Mouse (Mus musculus) MEL (cell line): Measurements from ENCODE around the gene Cyp4f17.
A peak's percentile ranks its signal among the peaks of the same experiment; 100 is the strongest.

Experiments used
- BHLHE40 ChIP-seq: IDR thresholded peaks from 2 replicates; pipeline ENCODE4 v1.6.1; 2012; ENCODE audit warnings: low read depth, mild to moderate bottlenecking, inconsistent platforms, low read length, improper control_type of control experiment, borderline replicate concordance
- CTCF ChIP-seq, 3 experiments: IDR thresholded peaks in 2 of 3; conservative IDR thresholded peaks in 1 of 3; 2 replicates each; pipeline ENCODE4 v1.5.1; 2011 to 2012; ENCODE audit warnings: low read length in 3 of 3, low read depth in 2 of 3, mild to moderate bottlenecking in 2 of 3, improper control_type of control experiment in 1 of 3, inconsistent platforms in 1 of 3, mixed read lengths in 1 of 3, moderate library complexity in 1 of 3; ENCODE audit not compliant: control insufficient read depth in 1 of 3, insufficient read depth in 1 of 3, poor library complexity in 1 of 3, severe bottlenecking in 1 of 3
- ELF1 ChIP-seq: IDR thresholded peaks from 2 replicates; pipeline ENCODE4 v1.6.1; 2014; ENCODE audit warnings: low read depth, mild to moderate bottlenecking, inconsistent platforms, low read length, improper control_type of control experiment, moderate library complexity
- EP300 ChIP-seq, 2 experiments: IDR thresholded peaks; 2 replicates each; pipeline ENCODE4 v1.6.1; 2011; ENCODE audit warnings: improper control_type of control experiment in 2 of 2, low read length in 2 of 2, low read depth in 1 of 2, mild to moderate bottlenecking in 1 of 2
- HCFC1 ChIP-seq: IDR thresholded peaks from 2 replicates; pipeline ENCODE4 v1.6.1; 2012; ENCODE audit warnings: low read depth, mild to moderate bottlenecking, inconsistent platforms, low read length, improper control_type of control experiment, moderate library complexity
- POLR2A ChIP-seq, 2 experiments: IDR thresholded peaks; 2 replicates each; pipeline ENCODE4 v1.6.1; 2011 to 2012; ENCODE audit warnings: low read length in 2 of 2, mild to moderate bottlenecking in 2 of 2, control low read depth in 1 of 2, improper control_type of control experiment in 1 of 2, low read depth in 1 of 2, moderate library complexity in 1 of 2; ENCODE audit not compliant: control insufficient read depth in 1 of 2, insufficient read depth in 1 of 2, poor library complexity in 1 of 2
- RAD21 ChIP-seq: IDR thresholded peaks from 2 replicates; pipeline ENCODE4 v1.6.1; 2011; ENCODE audit warnings: mild to moderate bottlenecking, low read depth, low read length, improper control_type of control experiment
- SMC3 ChIP-seq: IDR thresholded peaks from 2 replicates; pipeline ENCODE4 v1.6.1; 2011; ENCODE audit warnings: low read depth, low read length, improper control_type of control experiment
- USF2 ChIP-seq, 2 experiments: IDR thresholded peaks; 2 replicates each; pipeline ENCODE4 v1.6.1; 2011 to 2012; ENCODE audit warnings: improper control_type of control experiment in 2 of 2, low read length in 2 of 2, borderline replicate concordance in 1 of 2, inconsistent platforms in 1 of 2, low read depth in 1 of 2, mild to moderate bottlenecking in 1 of 2; ENCODE audit not compliant: insufficient read depth in 1 of 2
- ZKSCAN1 ChIP-seq: IDR thresholded peaks from 2 replicates; pipeline ENCODE4 v1.6.1; 2012; ENCODE audit warnings: low read depth, mild to moderate bottlenecking, inconsistent platforms, low read length, improper control_type of control experiment, moderate library complexity
- ZMIZ1 ChIP-seq: IDR thresholded peaks from 2 replicates; pipeline ENCODE4 v1.6.1; 2012; ENCODE audit warnings: low read depth, mild to moderate bottlenecking, inconsistent platforms, low read length, improper control_type of control experiment, moderate library complexity

DNA sequence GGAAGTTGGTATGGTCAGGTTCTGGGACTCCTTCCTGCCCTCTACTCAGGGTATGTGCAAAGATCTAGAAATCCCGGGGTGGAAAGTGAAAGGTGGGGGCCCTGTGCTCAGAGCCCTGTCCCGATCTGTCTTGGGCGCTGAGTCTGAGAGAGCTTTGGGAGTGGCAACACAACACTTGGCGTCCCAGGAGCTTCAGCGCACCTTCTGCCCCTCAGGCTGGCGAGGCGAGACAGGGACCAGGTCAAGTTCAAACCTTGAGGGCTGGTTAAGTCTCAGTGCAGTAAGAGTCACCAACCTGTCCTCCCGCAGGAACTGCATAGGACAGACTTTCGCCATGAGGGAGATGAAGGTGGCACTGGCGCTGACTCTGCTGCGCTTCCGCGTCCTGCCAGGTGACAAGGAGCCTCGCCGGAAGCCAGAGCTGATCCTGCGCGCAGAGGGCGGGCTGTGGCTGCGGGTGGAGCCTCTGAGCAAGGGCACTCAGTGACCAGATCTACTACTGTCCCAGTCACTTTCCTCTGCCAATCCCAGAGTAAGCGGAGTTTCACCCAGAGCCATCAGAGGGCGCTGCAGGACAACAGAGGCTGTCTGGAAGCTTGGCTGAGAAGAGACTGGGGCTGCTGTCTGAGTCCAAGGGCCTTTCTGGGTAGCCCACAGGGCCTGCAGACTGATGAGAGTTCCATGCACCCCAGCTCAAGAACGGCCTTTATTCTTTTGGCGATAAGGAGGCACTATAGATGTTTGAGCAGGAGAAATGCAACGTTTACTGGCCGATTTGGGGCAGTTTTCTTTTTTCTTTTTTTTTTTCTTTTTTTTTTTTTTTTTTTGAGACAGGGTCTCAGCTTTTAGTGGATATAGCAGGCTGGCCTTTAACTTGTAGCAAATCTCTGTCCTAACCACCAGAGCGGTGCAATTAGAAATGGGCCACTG lies 22.8 kb downstream of the Cyp4f17 start:
- TF ChIP-seq ZKSCAN1 (no peak), CTCF (IDR thresholded peaks at IDR 0.05 in 2 of 3, conservative IDR thresholded peaks at IDR 0.05 in 1 of 3; ENCODE audit: control insufficient read depth in 1 of 3, insufficient read depth in 1 of 3, low read depth in 2 of 3, low read length in 3 of 3, poor library complexity in 1 of 3, severe bottlenecking in 1 of 3) (peak; percentile 84 to 90 (median 87)), HCFC1 (no peak), ZMIZ1 (no peak), BHLHE40 (no peak), USF2 (IDR thresholded peaks at IDR 0.05; ENCODE audit: borderline replicate concordance in 1 of 2, insufficient read depth in 1 of 2, low read depth in 1 of 2, low read length in 2 of 2) (no peak), EP300 (IDR thresholded peaks at IDR 0.05; ENCODE audit: low read depth in 1 of 2, low read length in 2 of 2) (no peak), RAD21 (peak; percentile 84), POLR2A (IDR thresholded peaks at IDR 0.05; ENCODE audit: control insufficient read depth in 1 of 2, insufficient read depth in 1 of 2, low read depth in 1 of 2, low read length in 2 of 2, poor library complexity in 1 of 2) (no peak), SMC3 (peak; percentile 73), ELF1 (no peak)
